Mouse (Mus musculus) liver, embryonic 14.5 days (tissue): ENCODE results near the gene Ear6. TPM values are rescaled to one million over a fixed set of nuclear protein-coding genes. Genes with fewer than 3 reads are reported as not detected.

Experiments used
- ATAC-seq: fragments of 200-750 bp; cut with Nextera tagmentation; 2 replicates; pipeline ENCODE4 v1.8.0; 2017; ENCODE audit warnings: moderate number of reproducible peaks, mild to moderate bottlenecking, moderate library complexity; ENCODE audit not compliant: insufficient read depth
- DNase-seq, 3 experiments: peaks; one replicate each; pipeline ENCODE4 v3.0.0-alpha.2; 2012 to 2013; ENCODE audit warnings: low read depth in 3 of 3, low spot score in 3 of 3
- H3K27ac ChIP-seq: fragments of 300-500 bp; sonication (generic); 2 replicates; pipeline ENCODE4 v1.5.1; 2014; ENCODE audit warnings: moderate library complexity, mild to moderate bottlenecking, control low read depth, inconsistent platforms
- H3K27me3 ChIP-seq: fragments of 300-500 bp; sonication (generic); 2 replicates; pipeline ENCODE4 v1.6.1; 2014; ENCODE audit warnings: mild to moderate bottlenecking, low read length, moderate library complexity; ENCODE audit not compliant: control insufficient read depth, insufficient read depth
- H3K36me3 ChIP-seq: fragments of 300-500 bp; sonication (generic); replicated peaks from 2 replicates; pipeline ENCODE4 v1.6.1; 2014; ENCODE audit warnings: low read depth; ENCODE audit not compliant: control insufficient read depth, insufficient read depth
- H3K4me1 ChIP-seq, 2 experiments: fragments of 200-500 bp in 1 of 2; fragments of 300-500 bp in 1 of 2; sonication (generic) in 1 of 2; replicated peaks; 2 replicates each; pipeline ENCODE4 v1.6.1; 2012 to 2014; ENCODE audit warnings: antibody characterized with exemption in 1 of 2, inconsistent platforms in 1 of 2, low read length in 1 of 2; ENCODE audit not compliant: control insufficient read depth in 2 of 2, insufficient read depth in 2 of 2
- H3K4me2 ChIP-seq: fragments of 300-500 bp; sonication (generic); 2 replicates; pipeline ENCODE4 v1.6.1; 2014; ENCODE audit warnings: low read depth, mild to moderate bottlenecking, control low read depth, moderate library complexity
- H3K4me3 ChIP-seq, 2 experiments: fragments of 200-500 bp in 1 of 2; fragments of 300-500 bp in 1 of 2; sonication (generic) in 1 of 2; 2 replicates each; pipeline ENCODE4 v1.5.1; 2012 to 2014; ENCODE audit warnings: low read depth in 2 of 2, low read length in 2 of 2, mild to moderate bottlenecking in 2 of 2, control low read depth in 1 of 2, inconsistent platforms in 1 of 2, moderate library complexity in 1 of 2; ENCODE audit not compliant: insufficient read depth in 1 of 2
- H3K9ac ChIP-seq: fragments of 300-500 bp; sonication (generic); replicated peaks from 2 replicates; pipeline ENCODE4 v1.6.1; 2014; ENCODE audit warnings: mild to moderate bottlenecking, control low read depth, moderate library complexity
- H3K9me3 ChIP-seq: fragments of 300-500 bp; sonication (generic); 2 replicates; pipeline ENCODE4 v1.6.1; 2016; ENCODE audit warnings: low read length, mixed read lengths; ENCODE audit not compliant: control insufficient read depth
- CTCF ChIP-seq: IDR thresholded peaks from 2 replicates; pipeline ENCODE4 v1.5.1; 2016; ENCODE audit warnings: antibody characterized with exemption, low read depth, control low read depth
- EP300 ChIP-seq: IDR thresholded peaks from 2 replicates; pipeline ENCODE4 v1.6.1; 2016; ENCODE audit warnings: antibody characterized with exemption, low read depth
- WGBS: fragments of 180-500 bp; shearing (Covaris S2); extraction: QIAGEN DNeasy Blood & Tissue Kit; methylation state at CpG from one replicate; pipeline ENCODE4 v1.1.7; 2014; ENCODE audit not compliant: insufficient replicate concordance; 5-methylcytosine and 5-hydroxymethylcytosine counted together
- polyA plus RNA-seq, 2 experiments: library from polyadenylated mRNA; depleted of rRNA in 1 of 2; stranded (reverse) in 1 of 2; unstranded in 1 of 2; fragments of >200 nt; fragmentation: Nextera tagmentation in 1 of 2; extraction: Ambion mirVana in 1 of 2; gene quantifications; 2 replicates each; pipeline versions ENCODE4 v1.2.1 to v1.2.3; 2012 to 2014

Gene Ear6
- polyA plus RNA-seq, 2 experiments: 3.9 to 25.0 TPM

DNA sequence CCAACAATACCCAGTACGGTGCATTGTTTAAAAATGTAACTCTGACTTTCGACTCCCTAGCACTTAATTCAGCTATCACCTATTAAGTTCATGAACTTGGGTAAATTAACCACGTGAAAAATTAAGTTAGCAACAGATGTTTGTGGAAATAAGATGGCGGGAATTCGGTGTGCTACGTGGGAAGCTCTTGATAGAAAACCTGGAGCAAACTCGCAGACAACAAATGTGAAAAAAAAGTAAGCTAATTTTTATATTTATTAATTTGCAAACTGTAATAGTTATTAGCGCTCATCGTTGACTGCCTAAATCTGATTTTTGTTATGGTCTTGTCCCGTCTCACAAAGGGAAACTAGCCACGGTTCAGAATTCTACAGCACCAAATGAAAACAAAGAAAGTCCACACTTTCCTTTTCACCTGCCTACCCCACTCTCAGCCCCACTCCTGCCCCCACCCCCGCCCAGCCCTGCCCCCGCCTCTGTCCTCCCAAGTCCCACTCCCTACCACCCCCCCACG is 30.6 kb downstream of the Ear6 start:
- Histone ChIP-seq H3K9ac (no peak overlapping the region), H3K4me3 (peak overlapping the region; percentile 79 to 90; a peak in 3 of 4 replicates), H3K27me3 (no peaks in the 10 kb centered on the region), H3K36me3 (no peaks in the 10 kb centered on the region), H3K4me2 (peak overlapping the region; percentile 96), H3K9me3 (no peaks in the 10 kb centered on the region), H3K27ac (no peak overlapping the region), H3K4me1 (peaks cover 6 to 11% of the 10 kb centered on the region in 2 experiments)
- 2% methylated on average over 14 of the region's 14 CpGs for WGBS
- peak; percentile 14; the same call in 1 of the 2 replicates for ATAC-seq
- DNase-seq: no peak
- TF ChIP-seq EP300 (no peak), CTCF (no peak)

DNA sequence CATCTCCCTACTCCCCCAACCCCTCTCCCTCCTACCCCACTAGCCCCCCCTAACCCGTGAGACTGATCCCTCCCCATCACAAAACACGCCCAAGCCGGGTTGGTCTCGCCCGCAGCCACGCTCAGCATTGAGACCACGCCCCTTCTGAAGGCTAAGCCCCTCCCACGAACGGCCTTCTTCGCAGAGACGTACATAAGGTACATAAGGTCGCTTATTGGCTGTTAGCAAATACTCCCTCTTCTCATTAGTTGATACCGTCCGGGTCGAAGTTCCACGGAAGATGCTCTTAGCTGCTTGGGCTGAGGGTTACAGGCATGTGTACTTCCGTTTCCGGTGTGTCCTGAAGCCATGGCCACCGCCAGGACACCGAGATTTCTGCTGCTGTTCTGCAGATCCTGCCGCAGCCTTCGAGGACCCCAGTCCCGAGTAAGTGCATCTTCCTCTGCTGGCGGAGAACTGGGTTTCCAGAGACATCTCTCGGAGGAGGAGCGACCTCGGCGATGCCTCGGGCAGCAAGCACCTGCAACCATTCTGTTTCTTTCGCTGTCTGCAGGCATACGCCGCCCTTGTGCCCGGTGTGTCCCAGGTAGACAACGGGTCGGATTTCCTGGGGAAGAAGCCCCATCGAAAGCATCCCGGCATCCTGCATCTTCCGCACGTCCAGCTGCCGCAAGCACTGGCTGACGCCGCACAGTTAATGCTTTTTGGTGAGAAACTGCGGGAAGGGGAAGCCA is 31.3 kb downstream of the Ear6 start, which contains the start of gene Mettl17:
Mettl17 (plus strand) TSS at position 245 of the 734 bp plus-strand sequence.
- DNase-seq (peak; percentile 83 to 90 (median 89)), ATAC-seq (peak; percentile 99)
- H3K9ac ChIP-seq: peak within 1 kb of the TSS; percentile 55
- H3K4me1 ChIP-seq: peaks cover 6 to 11% of the 10 kb centered on the region in 2 experiments
- H3K4me3 ChIP-seq: peak within 1 kb of the TSS; percentile 79 to 90
- peak within 1 kb of the TSS; percentile 96 for H3K4me2 ChIP-seq
- no peaks in the 10 kb centered on the region for H3K27me3 ChIP-seq
- peak within 1 kb of the TSS; percentile 1; the same call in 1 of the 2 replicates for H3K27ac ChIP-seq
- H3K9me3 ChIP-seq: no peaks in the 10 kb centered on the region
- no peak for TF ChIP-seq EP300
- TF ChIP-seq CTCF: no peak
- H3K36me3 ChIP-seq: no peaks in the 10 kb centered on the region
- WGBS: under 1% methylated on average over 43 of the region's 43 CpGs

DNA sequence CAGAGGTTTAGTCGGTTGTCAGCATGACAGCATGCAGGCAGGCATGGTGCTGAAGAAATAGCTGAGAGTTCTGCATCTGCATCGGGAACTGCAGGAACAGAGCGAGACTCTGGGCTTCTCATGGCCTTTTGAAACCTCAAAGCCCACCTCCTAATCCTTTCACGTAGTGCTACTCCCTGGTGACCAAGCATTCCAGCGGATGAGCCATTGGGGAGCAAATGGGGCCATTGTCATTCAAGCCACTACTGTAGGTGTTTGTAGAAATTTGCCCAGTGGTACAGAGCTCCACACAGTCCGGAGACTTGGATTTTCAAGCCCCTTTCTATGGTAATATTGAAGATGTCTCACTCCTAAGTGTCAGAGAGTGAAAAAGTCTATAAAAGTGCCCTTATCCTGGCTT is 32.6 kb downstream of the Ear6 start:
- ATAC-seq: no peak
- no peak for DNase-seq
- no peak overlapping the region for H3K27ac ChIP-seq
- WGBS: 70% methylated on average over 6 of the region's 6 CpGs
- H3K4me2 ChIP-seq: peak overlapping the region; percentile 96
- TF ChIP-seq CTCF (no peak), EP300 (no peak)
- H3K4me3 ChIP-seq: peak overlapping the region in 1 of 2 experiments; percentile 79; a peak in 2 of 4 replicates
- H3K27me3 ChIP-seq: no peaks in the 10 kb centered on the region
- H3K4me1 ChIP-seq: peaks cover 6 to 11% of the 10 kb centered on the region in 2 experiments
- H3K36me3 ChIP-seq: no peaks in the 10 kb centered on the region; the same call in 1 of the 2 replicates
- no peak overlapping the region for H3K9ac ChIP-seq
- H3K9me3 ChIP-seq: no peaks in the 10 kb centered on the region

DNA sequence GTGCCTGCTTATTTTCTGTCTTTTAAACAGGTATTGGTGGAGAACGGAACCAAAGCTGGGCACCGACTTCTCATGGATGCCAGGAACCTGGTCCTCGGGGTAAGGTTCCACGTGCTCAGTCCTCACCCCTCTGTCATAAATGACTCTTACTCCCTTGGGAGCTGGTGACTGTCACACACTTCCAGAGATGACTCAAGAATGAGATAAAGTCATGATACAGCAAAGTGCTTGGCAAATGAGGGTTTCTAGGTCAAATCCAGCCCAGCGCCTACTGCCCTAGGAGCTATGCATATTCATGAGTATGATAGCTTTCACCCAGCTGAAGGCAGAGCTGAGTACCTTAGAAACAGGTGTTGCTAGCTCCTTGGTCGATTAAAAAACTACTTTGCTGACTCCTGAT is 36.3 kb downstream of the Ear6 start:
- no peaks in the 10 kb centered on the region for H3K9me3 ChIP-seq
- no peak overlapping the region for H3K4me3 ChIP-seq
- no peaks in the 10 kb centered on the region for H3K27me3 ChIP-seq
- DNase-seq: no peak
- no peak overlapping the region for H3K27ac ChIP-seq
- WGBS: 72% methylated on average over 6 of the region's 6 CpGs
- H3K36me3 ChIP-seq: peaks cover 8% of the 10 kb centered on the region
- peaks cover 16 to 22% of the 10 kb centered on the region in 2 experiments for H3K4me1 ChIP-seq
- H3K9ac ChIP-seq: no peak overlapping the region
- no peak overlapping the region for H3K4me2 ChIP-seq
- no peak for ATAC-seq
- TF ChIP-seq EP300 (no peak), CTCF (no peak)

GRCm38 (mm10) chr14:51892191-51892939 is 38.9 kb downstream of the Ear6 start, which contains the start of gene Slc39a2:
Slc39a2 (plus strand) TSS chr14:51892889.
- Histone ChIP-seq H3K9me3 (no peaks in the 10 kb centered on the region), H3K27ac (no peak within 1 kb of the TSS), H3K36me3 (peaks cover 8% of the 10 kb centered on the region), H3K4me3 (no peak within 1 kb of the TSS), H3K27me3 (no peaks in the 10 kb centered on the region), H3K4me1 (peaks cover 8 to 15% of the 10 kb centered on the region in 2 experiments), H3K9ac (no peak within 1 kb of the TSS), H3K4me2 (no peak within 1 kb of the TSS)
- WGBS: 70% methylated on average over 9 of the region's 9 CpGs
- TF ChIP-seq EP300 (no peak), CTCF (no peak)
- DNase-seq (no peak), ATAC-seq (no peak)
